Mouse (Mus musculus) myocyte (in vitro differentiated cells): Measurements from ENCODE around the gene Gm20503.

Experiments
- CEBPB ChIP-seq: IDR thresholded peaks from 2 replicates; pipeline ENCODE4 v1.6.1; 2011; ENCODE audit warnings: mild to moderate bottlenecking, moderate library complexity; ENCODE audit not compliant: poor library complexity, insufficient read depth, severe bottlenecking
- MAX ChIP-seq: IDR thresholded peaks from one replicate; pipeline ENCODE4 v1.6.1; 2011; ENCODE audit warnings: low read depth, mild to moderate bottlenecking, control low read depth
- POLR2A ChIP-seq: IDR thresholded peaks from one replicate; pipeline ENCODE4 v1.6.1; 2011; ENCODE audit warnings: low read depth, mild to moderate bottlenecking, control low read depth, moderate library complexity; ENCODE audit not compliant: insufficient read length
- SRF ChIP-seq: IDR thresholded peaks from one replicate; pipeline ENCODE4 v1.6.1; 2011; ENCODE audit warnings: low read depth; ENCODE audit not compliant: control insufficient read depth, insufficient read length
- TCF12 ChIP-seq: IDR thresholded peaks from one replicate; pipeline ENCODE4 v1.6.1; 2011; ENCODE audit warnings: mild to moderate bottlenecking, control low read depth; ENCODE audit not compliant: poor library complexity, insufficient read depth, severe bottlenecking

GRCm38 (mm10) chr4:59037525-59037924 lies 34.5 kb downstream of the Gm20503 start:
- TF ChIP-seq MAX (no peak), POLR2A (no peak), TCF12 (no peak), CEBPB (no peak), SRF (no peak)
